Mouse (Mus musculus): Measurements from ENCODE around the gene Klc4. TPM values are rescaled to one million over a fixed set of nuclear protein-coding genes. Genes with fewer than 3 reads are reported as not detected.

Gene Klc4
- polyA plus RNA-seq, 1 experiment = 7.8 TPM

- Histone ChIP-seq H3K27me3 (ENCODE audit: control insufficient read depth, insufficient read depth, insufficient read length) (no peaks in the 10 kb centered on the region), H3K79me3 (ENCODE audit: low read depth) (no peaks in the 10 kb centered on the region), H3K79me2 (ENCODE audit: control insufficient read depth, insufficient read depth) (no peaks in the 10 kb centered on the region), H3K4me3 (ENCODE audit: insufficient read depth, poor library complexity, severe bottlenecking) (no peak overlapping the region), H3ac (ENCODE audit: control insufficient read depth, insufficient read length, low read depth) (no peak overlapping the region), H3K36me3 (ENCODE audit: control insufficient read depth, insufficient read depth) (no peaks in the 10 kb centered on the region)
- TF ChIP-seq MAX (IDR thresholded peaks at IDR 0.05) = no peak
- TF ChIP-seq USF1 (IDR thresholded peaks at IDR 0.05; ENCODE audit: low read depth) = no peak
- TF ChIP-seq FOSL1 (IDR thresholded peaks at IDR 0.05; ENCODE audit: insufficient read depth, low read length, poor library complexity, severe bottlenecking) = no peak
- no peak for TF ChIP-seq MYOD1 (IDR thresholded peaks at IDR 0.05; ENCODE audit: control insufficient read depth, insufficient read length, low read depth)
- TF ChIP-seq CEBPB (IDR thresholded peaks at IDR 0.05; ENCODE audit: low read depth) = no peak
Measured at GRCm38 (mm10) chr17:46598963-46599362, 46.9 kb downstream of the Klc4 start.

- Histone ChIP-seq H3K79me2 (ENCODE audit: control insufficient read depth, insufficient read depth) (no peaks in the 10 kb centered on the region), H3ac (ENCODE audit: control insufficient read depth, insufficient read length, low read depth) (no peak overlapping the region), H3K27me3 (ENCODE audit: control insufficient read depth, insufficient read depth, insufficient read length) (no peaks in the 10 kb centered on the region), H3K36me3 (ENCODE audit: control insufficient read depth, insufficient read depth) (no peaks in the 10 kb centered on the region), H3K4me3 (ENCODE audit: insufficient read depth, poor library complexity, severe bottlenecking) (no peak overlapping the region), H3K79me3 (ENCODE audit: low read depth) (no peaks in the 10 kb centered on the region)
- TF ChIP-seq MAX (IDR thresholded peaks at IDR 0.05) (no peak), MYOG (IDR thresholded peaks at IDR 0.05; ENCODE audit: control insufficient read depth, extremely low read depth, insufficient read length) (no peak), CEBPB (IDR thresholded peaks at IDR 0.05; ENCODE audit: low read depth) (no peak), CTCF (IDR thresholded peaks at IDR 0.05; ENCODE audit: control insufficient read depth, insufficient read depth, insufficient read length) (no peak), MYOD1 (IDR thresholded peaks at IDR 0.05; ENCODE audit: control insufficient read depth, insufficient read length, low read depth) (no peak), FOSL1 (IDR thresholded peaks at IDR 0.05; ENCODE audit: insufficient read depth, low read length, poor library complexity, severe bottlenecking) (no peak), USF1 (IDR thresholded peaks at IDR 0.05; ENCODE audit: low read depth) (no peak)
Measured at GRCm38 (mm10) chr17:46597956-46598355, 47.9 kb downstream of the Klc4 start.

- Histone ChIP-seq H3K27me3 (ENCODE audit: control insufficient read depth, insufficient read depth, insufficient read length) (no peaks in the 10 kb centered on the region), H3K79me3 (ENCODE audit: low read depth) (no peaks in the 10 kb centered on the region), H3ac (ENCODE audit: control insufficient read depth, insufficient read length, low read depth) (no peak overlapping the region), H3K4me3 (ENCODE audit: insufficient read depth, poor library complexity, severe bottlenecking) (no peak overlapping the region), H3K36me3 (ENCODE audit: control insufficient read depth, insufficient read depth) (no peaks in the 10 kb centered on the region), H3K79me2 (ENCODE audit: control insufficient read depth, insufficient read depth) (no peaks in the 10 kb centered on the region)
- TF ChIP-seq CEBPB (IDR thresholded peaks at IDR 0.05; ENCODE audit: low read depth) (no peak), MYOG (IDR thresholded peaks at IDR 0.05; ENCODE audit: control insufficient read depth, extremely low read depth, insufficient read length) (no peak), FOSL1 (IDR thresholded peaks at IDR 0.05; ENCODE audit: insufficient read depth, low read length, poor library complexity, severe bottlenecking) (no peak), MAX (IDR thresholded peaks at IDR 0.05) (no peak), MYOD1 (IDR thresholded peaks at IDR 0.05; ENCODE audit: control insufficient read depth, insufficient read length, low read depth) (no peak), CTCF (IDR thresholded peaks at IDR 0.05; ENCODE audit: control insufficient read depth, insufficient read depth, insufficient read length) (no peak), USF1 (IDR thresholded peaks at IDR 0.05; ENCODE audit: low read depth) (no peak)
Measured at GRCm38 (mm10) chr17:46595336-46595735, 50.5 kb downstream of the Klc4 start.

GRCm38 (mm10) chr17:46594606-46595005 lies 51.2 kb downstream of the Klc4 start:
- Histone ChIP-seq H3ac (ENCODE audit: control insufficient read depth, insufficient read length, low read depth) (no peak overlapping the region), H3K27me3 (ENCODE audit: control insufficient read depth, insufficient read depth, insufficient read length) (no peaks in the 10 kb centered on the region), H3K4me3 (ENCODE audit: insufficient read depth, poor library complexity, severe bottlenecking) (no peak overlapping the region), H3K79me2 (ENCODE audit: control insufficient read depth, insufficient read depth) (no peaks in the 10 kb centered on the region), H3K79me3 (ENCODE audit: low read depth) (no peaks in the 10 kb centered on the region), H3K36me3 (ENCODE audit: control insufficient read depth, insufficient read depth) (no peaks in the 10 kb centered on the region)
- TF ChIP-seq MYOD1 (IDR thresholded peaks at IDR 0.05; ENCODE audit: control insufficient read depth, insufficient read length, low read depth) (peak; percentile 30), CTCF (IDR thresholded peaks at IDR 0.05; ENCODE audit: control insufficient read depth, insufficient read depth, insufficient read length) (no peak), FOSL1 (IDR thresholded peaks at IDR 0.05; ENCODE audit: insufficient read depth, low read length, poor library complexity, severe bottlenecking) (no peak), MYOG (IDR thresholded peaks at IDR 0.05; ENCODE audit: control insufficient read depth, extremely low read depth, insufficient read length) (no peak)

- no peaks in the 10 kb centered on the region for H3K79me2 ChIP-seq (ENCODE audit: control insufficient read depth, insufficient read depth)
- no peak for TF ChIP-seq MAX (IDR thresholded peaks at IDR 0.05)
- TF ChIP-seq USF1 (IDR thresholded peaks at IDR 0.05; ENCODE audit: low read depth) = no peak
- TF ChIP-seq CTCF (IDR thresholded peaks at IDR 0.05; ENCODE audit: control insufficient read depth, insufficient read depth, insufficient read length) = no peak
- no peak for TF ChIP-seq MYOG (IDR thresholded peaks at IDR 0.05; ENCODE audit: control insufficient read depth, extremely low read depth, insufficient read length)
- TF ChIP-seq MYOD1 (IDR thresholded peaks at IDR 0.05; ENCODE audit: control insufficient read depth, insufficient read length, low read depth) = no peak
- no peak for TF ChIP-seq FOSL1 (IDR thresholded peaks at IDR 0.05; ENCODE audit: insufficient read depth, low read length, poor library complexity, severe bottlenecking)
- no peak for TF ChIP-seq CEBPB (IDR thresholded peaks at IDR 0.05; ENCODE audit: low read depth)
- no peaks in the 10 kb centered on the region for H3K79me3 ChIP-seq (ENCODE audit: low read depth)
- H3K36me3 ChIP-seq (ENCODE audit: control insufficient read depth, insufficient read depth) = no peaks in the 10 kb centered on the region
- no peak overlapping the region for H3K4me3 ChIP-seq (ENCODE audit: insufficient read depth, poor library complexity, severe bottlenecking)
- no peaks in the 10 kb centered on the region for H3K27me3 ChIP-seq (ENCODE audit: control insufficient read depth, insufficient read depth, insufficient read length)
- no peak overlapping the region for H3ac ChIP-seq (ENCODE audit: control insufficient read depth, insufficient read length, low read depth)
Measured at GRCm38 (mm10) chr17:46593124-46593523, 52.7 kb downstream of the Klc4 start.

- no peaks in the 10 kb centered on the region for H3K27me3 ChIP-seq (ENCODE audit: control insufficient read depth, insufficient read depth, insufficient read length)
- TF ChIP-seq MYOD1 (IDR thresholded peaks at IDR 0.05; ENCODE audit: control insufficient read depth, insufficient read length, low read depth) (no peak), USF1 (IDR thresholded peaks at IDR 0.05; ENCODE audit: low read depth) (no peak), MAX (IDR thresholded peaks at IDR 0.05) (no peak), CEBPB (IDR thresholded peaks at IDR 0.05; ENCODE audit: low read depth) (no peak), CTCF (IDR thresholded peaks at IDR 0.05; ENCODE audit: control insufficient read depth, insufficient read depth, insufficient read length) (no peak), MYOG (IDR thresholded peaks at IDR 0.05; ENCODE audit: control insufficient read depth, extremely low read depth, insufficient read length) (no peak), FOSL1 (IDR thresholded peaks at IDR 0.05; ENCODE audit: insufficient read depth, low read length, poor library complexity, severe bottlenecking) (no peak)
- H3K79me2 ChIP-seq (ENCODE audit: control insufficient read depth, insufficient read depth) = no peaks in the 10 kb centered on the region
- H3ac ChIP-seq (ENCODE audit: control insufficient read depth, insufficient read length, low read depth) = no peak overlapping the region
- no peaks in the 10 kb centered on the region for H3K79me3 ChIP-seq (ENCODE audit: low read depth)
- no peak overlapping the region for H3K4me3 ChIP-seq (ENCODE audit: insufficient read depth, poor library complexity, severe bottlenecking)
- no peaks in the 10 kb centered on the region for H3K36me3 ChIP-seq (ENCODE audit: control insufficient read depth, insufficient read depth)
Measured at GRCm38 (mm10) chr17:46591406-46591805, 54.4 kb downstream of the Klc4 start.

Data from C2C12 (cell line).